Mouse (Mus musculus): ENCODE data around the gene Meis2.

Meis2 gene

GRCm38 (mm10) chr2:116066057-116066941 lies 660 bp upstream of the Meis2 start:
- WGBS = under 1% methylated on average over 36 of the region's 36 CpGs

DNA sequence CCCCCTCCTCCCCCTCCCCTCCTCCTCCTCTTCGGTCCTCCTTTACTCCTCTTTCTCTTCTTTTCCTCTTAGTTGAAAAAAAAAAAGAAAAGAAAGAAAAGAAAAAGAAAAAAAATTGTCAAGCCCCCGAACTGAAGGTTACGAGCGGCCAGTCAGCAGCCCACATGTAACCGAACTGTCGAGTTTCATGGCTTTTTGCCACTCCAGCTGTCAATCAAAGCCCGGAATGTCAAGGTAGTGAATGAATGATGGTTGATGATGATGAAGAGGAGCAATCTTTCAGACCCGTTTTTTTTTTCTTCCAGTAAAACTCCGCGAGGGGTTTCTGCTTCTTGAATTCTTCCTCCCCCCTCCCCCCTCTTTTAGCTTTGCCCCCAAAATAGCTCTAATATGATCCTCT lies 582 bp downstream of the Meis2 start:
- under 1% methylated on average over 10 of the region's 10 CpGs for WGBS

DNA sequence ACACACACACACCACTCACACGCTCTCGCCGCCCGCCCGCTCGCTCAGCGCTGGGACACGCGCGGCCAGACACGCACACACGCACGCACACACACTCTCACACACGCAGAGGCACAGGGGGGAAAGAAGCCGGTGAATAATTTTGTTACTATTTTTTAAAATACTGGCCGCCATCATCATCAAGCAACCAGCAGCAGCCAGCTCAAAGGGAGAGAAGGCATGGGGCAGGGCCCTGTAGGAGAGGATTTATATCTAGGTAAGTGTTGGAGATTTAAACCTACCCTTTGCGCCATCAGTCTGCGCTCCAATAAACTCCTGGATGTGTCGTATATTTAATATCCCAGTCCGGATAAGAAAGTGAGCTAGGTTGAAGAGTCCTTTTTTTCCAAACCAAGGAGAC lies 1.1 kb downstream of the Meis2 start:
- under 1% methylated on average over 20 of the region's 20 CpGs for WGBS

DNA sequence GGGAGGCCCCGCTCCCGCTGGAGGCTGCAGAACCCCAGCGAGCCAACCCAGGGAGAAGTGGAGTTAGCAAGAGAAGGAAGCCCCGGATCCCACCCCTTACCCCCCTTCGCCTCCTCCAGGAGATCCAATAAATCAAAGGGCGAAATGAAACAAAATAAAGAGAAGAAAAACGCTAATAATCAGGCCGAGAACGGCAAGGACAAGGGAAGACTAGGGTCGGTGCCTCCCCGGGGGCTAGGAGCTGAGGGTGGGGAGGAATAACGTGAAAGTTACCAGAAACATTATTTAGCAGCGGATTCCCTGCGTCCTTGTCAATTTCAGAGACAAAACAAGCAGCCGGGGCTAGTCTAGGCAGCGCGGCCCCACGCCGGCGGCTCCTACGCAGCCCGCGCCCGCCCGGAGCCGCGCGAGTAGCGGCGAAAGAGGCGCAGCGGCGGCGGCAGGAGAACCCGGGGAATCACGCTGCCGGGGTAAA lies 1.8 kb downstream of the Meis2 start:
- under 1% methylated on average over 37 of the region's 37 CpGs for WGBS

- WGBS = 4% methylated on average over 36 of the region's 36 CpGs
These were observed 2.7 kb downstream of the Meis2 start for GRCm38 (mm10) chr2:116062761-116063441.

- WGBS = 9% methylated on average over 20 of the region's 20 CpGs
These were observed 3.4 kb downstream of the Meis2 start for GRCm38 (mm10) chr2:116062251-116062651.

DNA sequence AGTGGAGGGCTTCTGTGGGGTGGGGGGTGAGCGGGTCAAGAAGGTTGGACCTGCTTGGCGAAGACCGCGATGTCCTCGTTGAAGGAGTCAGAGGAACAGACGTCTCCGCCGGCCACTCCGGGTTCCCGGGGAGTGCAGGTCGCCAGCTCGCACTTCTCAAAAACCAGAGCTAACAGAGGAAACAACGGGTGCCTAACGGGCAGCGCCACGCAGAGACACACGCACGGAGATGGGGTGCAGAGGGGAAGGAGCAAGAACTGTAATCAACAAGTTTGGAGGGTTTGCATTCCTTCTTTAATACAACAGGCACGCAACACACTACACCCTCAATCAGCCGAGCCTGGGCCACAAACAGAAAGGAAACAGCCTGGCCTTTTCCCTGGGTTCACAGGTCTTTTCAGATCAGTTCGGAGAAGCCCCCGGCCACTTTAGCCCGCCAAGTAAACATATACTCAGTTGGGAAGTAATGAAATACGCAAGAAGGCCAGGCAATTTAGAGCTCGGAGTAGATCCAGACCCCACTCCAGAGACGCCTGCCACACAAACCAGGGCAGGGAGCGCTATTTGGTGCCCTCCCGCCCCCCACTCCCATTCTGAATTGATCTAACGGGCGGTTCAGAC lies 4.1 kb downstream of the Meis2 start:
- WGBS = 14% methylated on average over 30 of the region's 30 CpGs

GRCm38 (mm10) chr2:116060701-116061400 lies 4.8 kb downstream of the Meis2 start:
- WGBS = 21% methylated on average over 21 of the region's 21 CpGs

- 31% methylated on average over 19 of the region's 19 CpGs for WGBS
These were observed 5.4 kb downstream of the Meis2 start for GRCm38 (mm10) chr2:116060210-116060609.

DNA sequence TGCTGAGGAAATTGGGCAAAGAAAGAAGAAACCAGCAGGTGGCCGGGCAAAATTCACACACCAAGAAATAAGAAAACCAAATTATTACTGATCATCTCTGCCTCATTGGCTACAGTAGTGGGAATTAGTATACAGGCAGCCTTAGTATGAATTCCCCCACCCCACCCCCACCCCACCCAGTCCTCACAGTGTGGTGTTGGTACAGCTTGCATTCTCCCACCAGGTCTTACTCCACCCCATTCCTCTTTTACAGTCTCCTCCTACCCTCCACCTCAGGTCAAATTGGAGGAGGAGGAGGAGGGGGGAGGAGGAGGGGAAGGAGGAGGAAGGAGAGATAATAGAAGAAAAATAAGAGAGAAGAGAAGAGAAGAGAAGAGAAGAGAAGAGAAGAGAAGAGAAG lies 6.0 kb downstream of the Meis2 start:
- 44% methylated on average over 1 of the region's 1 CpGs for WGBS

- WGBS = 48% methylated on average over 3 of the region's 3 CpGs
These were observed 6.6 kb downstream of the Meis2 start for GRCm38 (mm10) chr2:116059066-116059465.

DNA sequence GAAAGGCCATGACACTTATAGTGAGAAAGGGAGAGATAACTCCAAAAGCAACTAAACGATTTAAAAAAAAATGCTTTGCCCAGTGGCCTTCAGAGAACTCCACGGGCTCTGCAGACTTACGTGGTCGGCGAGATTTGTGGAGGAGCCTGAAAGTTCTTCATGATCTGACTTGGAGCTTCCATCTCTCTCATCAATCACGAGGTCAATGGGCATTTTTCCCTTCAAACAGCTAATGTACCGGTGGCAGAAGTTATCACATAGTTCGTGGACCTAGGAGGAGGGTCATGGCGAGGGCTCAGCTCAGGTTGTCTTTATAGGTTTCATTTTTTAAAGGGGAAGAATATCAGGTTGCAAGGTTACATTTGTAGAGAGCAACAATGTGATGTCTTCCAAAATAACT lies 7.1 kb downstream of the Meis2 start:
- WGBS = 54% methylated on average over 9 of the region's 9 CpGs

DNA sequence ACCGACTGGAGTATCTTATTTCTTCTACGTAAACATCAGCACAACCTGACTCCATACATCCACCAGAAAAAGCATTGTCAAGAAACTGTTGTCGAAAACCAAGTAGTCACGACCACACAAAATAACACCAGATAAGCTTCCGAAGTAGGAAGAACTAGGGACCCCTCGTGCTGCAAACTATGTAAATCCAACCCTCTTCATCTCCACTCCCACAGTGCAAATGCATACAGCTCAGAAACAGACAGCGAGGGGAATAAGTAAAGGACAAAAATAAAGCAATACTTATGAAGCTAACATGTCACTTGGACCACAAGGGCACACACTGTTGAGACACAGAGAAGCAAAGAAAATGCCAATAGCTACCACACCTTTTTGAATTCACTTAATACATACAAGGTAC lies 8.8 kb downstream of the Meis2 start:
- 56% methylated on average over 7 of the region's 7 CpGs for WGBS

- 55% methylated on average over 13 of the region's 13 CpGs for WGBS
These were observed 9.7 kb downstream of the Meis2 start for GRCm38 (mm10) chr2:116055686-116056620.

DNA sequence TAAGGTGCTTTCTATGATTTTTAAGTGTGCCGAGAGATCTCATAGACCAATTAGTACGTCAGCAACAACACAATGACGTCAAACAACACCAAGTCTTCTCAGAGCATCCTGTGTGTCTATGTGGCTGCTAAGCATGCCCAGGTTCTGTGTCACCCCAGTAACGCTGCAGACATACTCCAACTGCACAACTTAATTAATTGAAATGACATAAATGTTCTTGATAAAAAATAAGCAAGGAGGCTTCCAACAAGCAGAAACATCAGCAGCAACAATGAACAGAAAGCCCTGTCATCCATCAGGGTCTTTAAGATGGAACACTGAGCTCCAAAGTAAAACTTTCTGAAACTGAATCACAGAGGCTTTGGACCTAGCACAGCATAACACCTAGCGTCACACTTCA lies 11.7 kb downstream of the Meis2 start:
- whole genome bisulfite sequencing = 71% methylated on average over 5 of the region's 5 CpGs

- WGBS = 51% methylated on average over 9 of the region's 9 CpGs
These were observed 13.6 kb downstream of the Meis2 start for GRCm38 (mm10) chr2:116051906-116052614.

- 57% methylated on average over 9 of the region's 9 CpGs for WGBS
These were observed 15.9 kb downstream of the Meis2 start for GRCm38 (mm10) chr2:116049710-116050109.

DNA sequence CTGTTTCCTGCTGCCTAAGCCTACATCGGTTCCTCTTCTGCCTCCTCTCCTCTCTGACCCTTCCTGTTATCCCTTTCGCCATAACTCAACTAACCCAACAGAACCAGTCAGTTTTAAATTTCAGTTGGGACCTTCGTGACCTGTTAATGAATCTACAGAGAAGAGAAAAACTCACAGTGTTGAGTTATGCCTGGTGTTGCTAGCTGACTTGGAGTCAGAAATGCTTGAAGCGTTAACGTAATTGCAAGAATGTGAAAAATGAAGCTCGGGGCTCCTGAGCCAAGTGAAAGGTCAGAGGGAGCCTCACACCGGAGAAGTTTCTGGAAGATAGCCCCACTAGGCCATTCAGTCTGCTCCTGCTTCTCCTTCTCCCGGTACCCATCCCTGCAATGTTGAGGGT lies 18.3 kb downstream of the Meis2 start:
- WGBS = 70% methylated on average over 8 of the region's 8 CpGs

GRCm38 (mm10) chr2:116045048-116045447 lies 20.6 kb downstream of the Meis2 start:
- WGBS = 36% methylated on average over 7 of the region's 7 CpGs

All from cerebral cortex, adult 2 months (tissue).